ENCODE assay signal across 8 mouse cellular contexts in the genomic region with DNA sequence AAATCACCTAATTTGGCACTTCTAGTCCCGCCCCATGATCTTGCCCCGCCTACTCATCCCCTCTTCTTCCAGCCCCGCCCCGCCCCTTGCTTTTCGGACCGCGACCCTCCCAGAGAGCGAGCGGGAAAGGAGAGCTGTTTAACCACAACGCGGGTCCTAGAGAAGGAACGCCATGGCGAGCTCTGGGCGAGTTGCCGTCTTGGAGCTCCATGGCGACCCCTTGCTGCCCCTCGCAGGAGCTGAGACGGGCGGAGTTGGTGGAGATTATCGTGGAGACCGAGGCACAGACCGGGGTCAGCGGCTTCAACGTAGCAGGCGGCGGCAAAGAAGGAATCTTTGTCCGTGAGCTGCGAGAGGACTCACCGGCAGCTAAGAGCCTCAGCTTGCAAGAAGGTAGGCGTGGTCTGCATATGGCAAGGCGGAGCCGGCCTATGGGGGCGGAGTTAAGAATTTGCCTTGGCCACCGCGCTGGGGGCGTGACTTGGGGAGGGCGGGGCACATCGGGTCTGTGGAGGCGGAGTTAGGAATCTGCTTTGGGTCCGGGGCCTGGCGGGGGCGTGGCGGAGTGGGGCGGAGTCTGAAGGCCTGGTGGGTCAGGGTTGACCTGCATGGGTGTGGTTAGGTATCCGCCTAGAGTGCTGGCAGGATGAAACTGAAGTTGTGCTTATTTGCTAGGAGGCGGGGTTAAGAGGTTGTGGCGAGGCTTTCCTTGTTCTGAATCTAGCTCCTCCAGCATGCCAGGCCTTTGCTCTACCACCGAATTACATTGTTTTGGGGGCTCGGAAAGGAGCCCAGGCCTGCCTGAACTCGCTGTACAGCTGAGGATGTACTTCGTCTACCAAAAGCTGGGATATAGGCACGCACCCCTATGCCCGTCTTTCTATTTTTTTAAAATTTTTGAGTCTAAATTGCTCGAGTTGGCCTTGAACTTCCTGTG. TPM values are rescaled to one million over a fixed set of nuclear protein-coding genes. Genes with fewer than 3 reads are reported as not detected.
DNase-seq lines count a peak whose midpoint lies in the region; ATAC-seq lines count a peak whose summit lies in the region.

No protein-coding gene starts in this region.

- peak; percentile 89 for ATAC-seq in megakaryocyte progenitor cell, adult 5-6 weeks (replicated peaks; ENCODE audit: poor library complexity)

- peak; percentile 94 for DNase-seq in adipocyte (ENCODE audit: low spot score)
- DNase-seq in embryo, embryonic 10 days (ENCODE audit: low spot score): peak; percentile 98
- DNase-seq in gastrocnemius, postnatal 10 days: peak; percentile 97
- DNase-seq in induced T-regulatory cell, adult 2 months (ENCODE audit: low read depth): peak; percentile 100
- DNase-seq in left cerebral cortex, adult 9 months (ENCODE audit: low spot score in 2 of 2): peak; percentile 79 to 94
- DNase-seq in right cerebral cortex, postnatal 14 days: peak; percentile 91
- peak; percentile 100 for DNase-seq in urinary bladder, postnatal 36 days (ENCODE audit: low spot score in 2 of 2)

RNA-seq across cellular contexts. Expression of gene Prx, which starts 8.9 kb away (rescaled TPM):
- 10 to 100 TPM; 34.6 to 48.7 TPM for total RNA-seq in gastrocnemius, postnatal 10 days (2021)
- 0.52 and 0.68 TPM in 2 replicates for total RNA-seq in megakaryocyte progenitor cell, adult 5-6 weeks (2015)
- 0.75 and 0.81 TPM in 2 replicates for total RNA-seq in megakaryocyte progenitor cell, adult 5-6 weeks (2017)

RNA-seq across cellular contexts. Expression of gene Hipk4, which starts 15.1 kb away (rescaled TPM):
- under 1 TPM; 0.42 to 0.84 TPM for total RNA-seq in gastrocnemius, postnatal 10 days (2021)
- 0.10 and 0.25 TPM in 2 replicates for total RNA-seq in megakaryocyte progenitor cell, adult 5-6 weeks (2015)
- 0.07 and 0.29 TPM in 2 replicates for total RNA-seq in megakaryocyte progenitor cell, adult 5-6 weeks (2017)

RNA-seq across cellular contexts. Expression of gene Sertad1, which starts 21.3 kb away (rescaled TPM):
- total RNA-seq in gastrocnemius, postnatal 10 days (2021): 10 to 100 TPM; 10.6 to 14.4 TPM
- total RNA-seq in megakaryocyte progenitor cell, adult 5-6 weeks (2015): 9.2 and 12.5 TPM in 2 replicates
- 5.9 and 6.8 TPM in 2 replicates for total RNA-seq in megakaryocyte progenitor cell, adult 5-6 weeks (2017)

RNA-seq across cellular contexts. Expression of gene Sertad3, which starts 34.4 kb away (rescaled TPM):
- 10 to 100 TPM in 1 of 2 experiments, 1 to 10 TPM in 1; 9.0 to 13.0 TPM for total RNA-seq in gastrocnemius, postnatal 10 days (2021)
- 2.5 and 2.9 TPM in 2 replicates for total RNA-seq in megakaryocyte progenitor cell, adult 5-6 weeks (2015)
- 6.1 and 7.6 TPM in 2 replicates for total RNA-seq in megakaryocyte progenitor cell, adult 5-6 weeks (2017)

RNA-seq across cellular contexts. Expression of gene Pld3, which starts 45.0 kb away (rescaled TPM):
- total RNA-seq in gastrocnemius, postnatal 10 days (2021): 10 to 100 TPM; 27.2 to 37.9 TPM
- total RNA-seq in megakaryocyte progenitor cell, adult 5-6 weeks (2015): 9.3 and 9.4 TPM in 2 replicates
- total RNA-seq in megakaryocyte progenitor cell, adult 5-6 weeks (2017): 5.3 and 7.5 TPM in 2 replicates

Comparison
In these comparisons a context has a peak if more than half of its experiments do, and no peak if none do; other contexts are left out.
1. Peak in every context shown above with its lines: DNase-seq and ATAC-seq.
2. RNA of gene Prx, which starts 8.9 kb away (total RNA-seq): 34.6 to 48.7 TPM in gastrocnemius, postnatal 10 days; 0.52 to 0.81 TPM in megakaryocyte progenitor cell, adult 5-6 weeks; every median in the first group is over 10 times any median in the second.